Mouse (Mus musculus) cortical plate, adult 2 months (tissue): ENCODE results near the gene Prr5.

Experiments
- CTCF ChIP-seq: fragments of 200-500 bp; IDR thresholded peaks from 2 replicates; pipeline ENCODE4 v1.5.1; 2011; ENCODE audit warnings: mild to moderate bottlenecking, control low read depth, low read length; ENCODE audit not compliant: insufficient read depth; ENCODE audit errors: extremely low read depth
- POLR2A ChIP-seq: fragments of 200-500 bp; IDR thresholded peaks from 2 replicates; pipeline ENCODE4 v1.6.1; 2011; ENCODE audit warnings: mild to moderate bottlenecking, low read length, control low read depth; ENCODE audit not compliant: insufficient read depth; ENCODE audit errors: extremely low read depth

GRCm38 (mm10) chr15:84638405-84638804 is 31.0 kb upstream of the Prr5 start:
- TF ChIP-seq CTCF: no peak
- TF ChIP-seq POLR2A: no peak
